Mouse (Mus musculus): ENCODE results near the gene Cmtm5. TPM values are rescaled to one million over a fixed set of nuclear protein-coding genes. Genes with fewer than 3 reads are reported as not detected.

The Cmtm5 gene
- total and polyA plus RNA-seq, 3 experiments: not detected

GRCm38 (mm10) chr14:54930431-54930830 lies 5.6 kb upstream of the Cmtm5 start:
- Histone ChIP-seq H3K4me1 (ENCODE audit: control insufficient read depth in 1 of 2, insufficient read depth in 2 of 2) (peaks cover 3 to 12% of the 10 kb centered on the region in 2 experiments), H3K4me2 (ENCODE audit: insufficient read depth, low read depth, poor library complexity, severe bottlenecking) (no peak overlapping the region), H3K9me3 (replicated peaks; ENCODE audit: low read length) (peaks cover 4% of the 10 kb centered on the region), H3K27ac (ENCODE audit: insufficient read depth, low read depth) (no peak overlapping the region), H3K9ac (ENCODE audit: insufficient read depth, low read depth) (no peak overlapping the region), H3K79me2 (replicated peaks; ENCODE audit: control insufficient read depth, extremely low read depth, insufficient read depth, poor library complexity, severe bottlenecking) (no peaks in the 10 kb centered on the region), H3K27me3 (replicated peaks) (peaks cover 80% of the 10 kb centered on the region), H3K4me3 (replicated peaks in 1 of 3; ENCODE audit: low read depth in 2 of 3, low read length in 2 of 3, poor library complexity in 1 of 3) (no peak overlapping the region), H3K36me3 (replicated peaks in 1 of 2; ENCODE audit: control insufficient read depth in 1 of 2, insufficient read depth in 1 of 2, low read length in 1 of 2) (no peaks in the 10 kb centered on the region)
- TF ChIP-seq MAZ (IDR thresholded peaks at IDR 0.05; ENCODE audit: low read depth, low read length) (no peak), RCOR1 (conservative IDR thresholded peaks at IDR 0.05; ENCODE audit: low read depth, low read length) (no peak), SIN3A (IDR thresholded peaks at IDR 0.05; ENCODE audit: low read length) (no peak), IRF4 (IDR thresholded peaks at IDR 0.05; ENCODE audit: low read depth, low read length) (no peak), NELFE (IDR thresholded peaks at IDR 0.05; ENCODE audit: low read depth, low read length) (no peak), POLR2A (IDR thresholded peaks at IDR 0.05; ENCODE audit: low read depth, low read length) (no peak), JUN (IDR thresholded peaks at IDR 0.05; ENCODE audit: insufficient read depth, low read depth, low read length) (no peak), MAFK (IDR thresholded peaks at IDR 0.05; ENCODE audit: insufficient replicate concordance, low read length) (no peak), POLR2AphosphoS2 (IDR thresholded peaks at IDR 0.05; ENCODE audit: low read depth, low read length) (no peak), USF2 (conservative IDR thresholded peaks at IDR 0.05; ENCODE audit: low read depth, low read length) (no peak), CTCF (conservative IDR thresholded peaks at IDR 0.05 in 1 of 2, IDR thresholded peaks at IDR 0.05 in 1 of 2; ENCODE audit: low read depth in 2 of 2, low read length in 2 of 2) (no peak), HCFC1 (IDR thresholded peaks at IDR 0.05; ENCODE audit: low read depth, low read length) (no peak), E2F4 (IDR thresholded peaks at IDR 0.05; ENCODE audit: insufficient replicate concordance, low read depth, low read length) (no peak), USF1 (IDR thresholded peaks at IDR 0.05; ENCODE audit: low read depth, low read length) (no peak)
- DNase-seq (ENCODE audit: extremely low read depth): no peak
- dilution Hi-C loops (cut with MboI; ENCODE audit: extremely low pct_ligation_motif_present, extremely low pct_unique_long_range_greater_than_20kb, low sequenced_read_pairs): no loop called here
- in situ Hi-C loops (cut with MboI; ENCODE audit: low pct_ligation_motif_present, low pct_unique_long_range_greater_than_20kb, low sequenced_read_pairs): no loop called here

GRCm38 (mm10) chr14:54932645-54933150 lies 3.4 kb upstream of the Cmtm5 start, which contains the start of gene Il25:
Il25 (plus strand) TSS chr14:54932695.
- dilution Hi-C loops (cut with MboI; ENCODE audit: extremely low pct_ligation_motif_present, extremely low pct_unique_long_range_greater_than_20kb, low sequenced_read_pairs) (no loop called here), in situ Hi-C loops (cut with MboI; ENCODE audit: low pct_ligation_motif_present, low pct_unique_long_range_greater_than_20kb, low sequenced_read_pairs) (no loop called here)
- Histone ChIP-seq H3K4me1 (ENCODE audit: control insufficient read depth in 1 of 2, insufficient read depth in 2 of 2) (peaks cover 3 to 12% of the 10 kb centered on the region in 2 experiments), H3K9me3 (replicated peaks; ENCODE audit: low read length) (no peaks in the 10 kb centered on the region), H3K79me2 (replicated peaks; ENCODE audit: control insufficient read depth, extremely low read depth, insufficient read depth, poor library complexity, severe bottlenecking) (no peaks in the 10 kb centered on the region), H3K4me2 (ENCODE audit: insufficient read depth, low read depth, poor library complexity, severe bottlenecking) (no peak within 1 kb of the TSS), H3K9ac (ENCODE audit: insufficient read depth, low read depth) (no peak within 1 kb of the TSS), H3K4me3 (replicated peaks in 1 of 3; ENCODE audit: low read depth in 2 of 3, low read length in 2 of 3, poor library complexity in 1 of 3) (no peak within 1 kb of the TSS), H3K27ac (ENCODE audit: insufficient read depth, low read depth) (no peak within 1 kb of the TSS), H3K27me3 (replicated peaks) (peaks cover 76% of the 10 kb centered on the region), H3K36me3 (replicated peaks in 1 of 2; ENCODE audit: control insufficient read depth in 1 of 2, insufficient read depth in 1 of 2, low read length in 1 of 2) (no peaks in the 10 kb centered on the region)
- DNase-seq (ENCODE audit: extremely low read depth): no peak
- TF ChIP-seq KAT2A (IDR thresholded peaks at IDR 0.05; ENCODE audit: insufficient replicate concordance, low read length) (no peak), USF2 (conservative IDR thresholded peaks at IDR 0.05; ENCODE audit: low read depth, low read length) (no peak), BHLHE40 (IDR thresholded peaks at IDR 0.05; ENCODE audit: low read depth, low read length) (no peak)
